Mouse (Mus musculus) testis, adult 2 months (tissue): ENCODE results near the gene Chst4.

Source experiments
- CTCF ChIP-seq: fragments of 200-500 bp; IDR thresholded peaks from 2 replicates; pipeline ENCODE4 v1.5.1; 2012; ENCODE audit warnings: low read depth, mild to moderate bottlenecking, inconsistent platforms, low read length, moderate library complexity; ENCODE audit not compliant: control insufficient read depth, insufficient read depth, insufficient replicate concordance
- POLR2A ChIP-seq: fragments of 200-500 bp; IDR thresholded peaks from 2 replicates; pipeline ENCODE4 v1.6.1; 2012; ENCODE audit warnings: low read depth, mild to moderate bottlenecking, inconsistent platforms, low read length, moderate library complexity; ENCODE audit not compliant: control insufficient read depth

GRCm38 (mm10) chr8:110065676-110066075, 26.1 kb upstream of the Chst4 start:
- TF ChIP-seq CTCF: no peak
- TF ChIP-seq POLR2A: no peak
